Mouse (Mus musculus): ENCODE data around the gene Cd4. TPM values are rescaled to one million over a fixed set of nuclear protein-coding genes. Genes with fewer than 3 reads are reported as not detected.

Cd4 gene
- 0.05 and 0.08 TPM in 2 replicates for polyA plus RNA-seq (2012; rRNA removed)

DNA sequence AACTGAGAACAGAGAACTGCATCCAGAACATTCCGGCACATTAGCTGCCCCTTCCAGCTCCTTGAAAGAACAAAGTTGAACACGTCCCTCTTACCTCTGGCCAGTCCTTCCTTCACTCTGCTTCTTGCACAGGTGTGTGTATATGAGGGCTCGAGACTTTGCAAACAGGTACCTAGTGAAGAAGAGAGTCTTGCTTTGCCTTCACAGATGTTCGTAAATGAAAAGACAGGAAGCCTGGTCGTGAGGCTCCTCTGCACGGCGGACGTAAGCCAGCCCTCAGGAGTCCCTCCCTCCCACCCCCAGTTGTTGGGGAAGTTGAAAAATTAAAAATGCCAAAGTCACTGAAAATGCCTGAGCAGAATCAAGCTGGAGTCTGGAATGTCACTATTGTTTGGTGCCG is at the start of gene Cd4:
TSS of gene Cd4 (minus strand) at position 236 of the 400 bp plus-strand sequence.

GRCm38 (mm10) chr6:124930754-124931524 is 42.9 kb upstream of the Cd4 start, which contains the start of gene Mlf2:
Mlf2 (plus strand) TSS chr6:124931386.

DNA sequence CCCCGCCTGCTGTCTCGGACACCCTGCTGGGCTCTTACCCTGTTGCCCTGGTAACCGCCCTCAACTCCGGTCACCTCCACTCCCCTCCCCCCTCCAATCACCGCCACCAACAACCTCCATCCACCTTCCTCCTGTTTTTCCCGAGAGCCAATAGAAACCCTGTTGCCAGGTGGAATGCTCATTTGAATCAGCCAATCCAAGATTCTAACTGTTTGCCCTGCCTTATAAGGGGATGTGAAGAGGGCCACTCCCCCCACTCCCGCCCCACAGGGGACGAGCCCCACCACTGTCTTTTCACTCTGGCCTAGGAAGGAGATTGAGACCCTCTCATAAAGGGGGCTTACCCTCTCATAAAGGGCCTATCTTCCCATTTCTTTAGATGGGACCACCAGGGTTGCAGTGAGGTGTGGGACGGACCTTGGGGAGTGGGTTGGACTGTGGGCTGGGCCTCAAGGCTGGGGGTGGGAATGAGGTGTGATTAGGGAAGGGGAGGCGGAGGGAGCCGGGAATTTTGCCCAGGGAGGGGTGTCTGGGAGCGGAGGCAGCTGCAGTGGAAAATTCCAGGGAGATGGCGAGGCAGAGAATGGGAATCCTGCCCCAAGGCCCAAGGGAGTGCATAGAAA is 31.8 kb upstream of the Cd4 start, which contains the start of gene Ptms:
TSS of gene Ptms (minus strand) at position 409 of the 623 bp plus-strand sequence.

GRCm38 (mm10) chr6:124911533-124912218 is 23.7 kb upstream of the Cd4 start, which contains the start of gene Lag3:
Lag3 (minus strand) TSS chr6:124911705.

DNA sequence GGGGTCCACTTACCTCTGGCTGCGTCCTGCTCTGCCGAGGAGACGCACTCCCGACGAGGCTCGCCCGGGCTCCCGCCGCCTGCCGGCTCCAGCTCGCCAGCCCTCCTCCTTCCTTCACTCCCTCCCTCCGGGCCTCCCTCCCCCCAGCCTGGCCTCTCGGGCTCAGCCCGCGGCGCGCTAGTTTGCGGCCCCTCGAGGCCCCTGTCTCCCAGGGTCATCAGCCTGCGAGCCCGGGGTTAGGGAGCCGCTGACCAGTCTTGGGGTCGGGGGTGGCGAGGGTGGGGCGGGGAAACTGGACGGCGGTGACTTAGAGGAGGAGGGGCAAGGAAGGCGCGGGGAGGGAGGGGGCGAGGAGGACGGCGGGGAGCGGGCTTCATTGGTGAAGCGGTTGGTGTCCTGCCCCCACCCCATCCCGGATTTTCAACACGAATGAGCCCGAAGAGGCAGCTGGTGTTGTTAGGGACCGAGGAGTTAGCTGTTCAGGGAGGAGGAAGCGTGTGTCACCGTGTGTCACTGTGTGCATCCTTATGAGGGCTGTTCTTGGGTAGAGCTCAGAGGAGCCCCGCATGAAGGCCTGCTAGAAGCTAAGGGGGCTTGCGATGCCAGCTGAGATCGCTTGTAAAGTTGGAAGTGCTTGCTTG is 24.2 kb downstream of the Cd4 start, which contains the start of gene Gpr162:
TSS of gene Gpr162 (minus strand) at position 326 of the 641 bp plus-strand sequence.

DNA sequence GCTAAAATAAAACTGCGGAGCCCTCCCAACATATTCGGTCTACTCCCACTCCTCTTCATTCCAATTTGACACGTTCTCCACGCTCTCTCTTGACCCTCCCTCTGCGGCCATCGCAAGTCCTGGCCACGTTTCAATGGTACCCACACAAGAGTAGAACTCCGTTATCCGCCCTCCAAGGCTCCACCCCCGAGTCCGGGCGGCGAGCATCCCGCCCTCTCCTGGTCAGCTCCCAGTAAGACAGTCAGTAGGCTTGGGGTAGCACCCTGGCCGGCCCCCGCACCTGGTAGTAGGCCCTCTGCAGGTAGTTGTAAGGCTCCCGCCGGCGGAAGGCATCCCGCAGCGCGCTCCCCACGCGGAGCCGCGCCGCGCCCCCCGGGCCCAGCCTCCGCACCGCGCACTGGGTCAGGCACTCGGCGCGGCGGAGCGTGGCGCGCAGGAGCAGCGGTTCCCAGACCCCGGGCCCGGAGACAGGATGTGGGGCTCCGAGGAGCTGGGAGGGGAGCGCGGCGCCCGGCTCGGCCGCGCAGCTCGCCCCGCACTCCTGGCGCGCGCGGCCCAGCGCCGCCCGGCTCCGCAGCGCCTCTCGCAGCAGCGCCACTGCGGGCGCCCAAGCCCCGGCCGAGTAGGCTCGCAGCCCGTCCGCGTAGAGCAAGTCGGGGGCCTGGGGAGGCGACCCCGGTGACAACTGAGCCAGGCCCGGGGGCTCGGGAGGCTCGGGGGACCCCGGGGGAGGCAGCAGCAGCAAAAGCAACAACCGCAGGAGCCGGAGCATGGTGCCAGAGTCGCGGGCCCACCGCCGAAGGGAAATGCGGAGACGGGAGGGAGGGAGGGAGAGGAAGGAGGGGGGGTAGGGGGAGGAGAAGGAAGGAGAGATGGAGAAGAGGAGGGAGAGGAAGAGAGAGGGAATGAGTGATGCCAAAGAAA is 30.8 kb downstream of the Cd4 start, which contains the start of gene P3h3:
TSS of gene P3h3 (minus strand) at position 837 of the 924 bp plus-strand sequence.

GRCm38 (mm10) chr6:124840241-124841167 is 47.5 kb downstream of the Cd4 start, which contains the start of gene Gnb3:
Gnb3 (minus strand) TSS chr6:124840275.

DNA sequence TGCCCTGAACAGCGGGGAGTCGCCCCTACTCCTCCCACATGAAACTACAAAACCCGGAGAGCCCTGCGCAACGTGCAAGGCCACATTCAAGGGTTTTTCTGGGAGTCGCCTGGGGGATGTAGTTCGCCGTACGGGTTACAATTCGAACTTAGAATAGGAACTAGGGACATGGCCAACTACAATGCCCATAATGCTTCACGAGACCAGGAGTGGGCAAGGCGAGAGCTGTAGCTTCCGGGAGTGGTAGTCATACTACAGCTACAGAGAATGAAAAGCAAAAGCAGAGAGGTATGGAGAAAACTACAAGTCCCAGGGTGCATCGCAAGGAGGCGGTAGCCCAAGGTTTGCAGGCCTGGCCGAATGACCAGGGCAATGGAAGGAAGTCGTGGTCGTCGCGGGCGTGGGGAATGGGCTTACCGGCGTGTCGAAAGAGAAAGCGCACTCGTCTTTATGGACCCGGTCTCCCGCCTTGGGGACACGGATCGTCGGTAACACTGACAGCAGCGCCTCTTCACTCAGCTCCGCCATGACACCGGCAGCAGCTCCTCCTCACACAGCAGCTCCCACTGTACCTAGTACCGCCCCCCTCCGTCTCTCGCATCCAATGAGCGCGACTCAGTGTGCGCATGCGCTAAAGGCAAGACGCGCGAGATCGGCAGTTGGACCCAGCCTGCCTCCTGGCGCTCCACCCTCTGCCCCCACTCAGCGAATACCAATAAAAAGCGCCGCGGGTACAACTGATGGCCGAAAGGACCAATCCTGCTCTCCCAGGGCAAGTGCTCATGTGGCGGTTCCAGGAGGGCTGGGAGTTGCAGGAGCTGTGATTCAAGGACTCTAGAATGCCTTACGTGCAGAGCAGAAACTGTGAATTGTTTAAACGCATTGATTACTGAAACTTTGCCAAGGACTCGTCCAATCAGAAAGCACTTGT is 58.9 kb downstream of the Cd4 start, which contains the start of the genes Usp5 and Cdca3:
TSS of gene Usp5 (minus strand) at position 617 of the 931 bp plus-strand sequence.
TSS of gene Cdca3 (plus strand) at position 680 of the 931 bp plus-strand sequence.

Other genes with a start within 250 kb of the Cd4 start
- 57.0 and 65.6 TPM in 2 replicates for gene Lpcat3, start 225.2 kb downstream of the Cd4 start, polyA plus RNA-seq (2012; rRNA removed)
- gene Emg1, start 176.0 kb downstream of the Cd4 start, polyA plus RNA-seq (2012; rRNA removed) = 106 and 121 TPM in 2 replicates
- gene Phb2, start 175.9 kb downstream of the Cd4 start, polyA plus RNA-seq (2012; rRNA removed) = 117 and 139 TPM in 2 replicates
- 16.4 and 20.0 TPM in 2 replicates for gene Ptpn6, start 149.5 kb downstream of the Cd4 start, polyA plus RNA-seq (2012; rRNA removed)
- 40.8 and 45.6 TPM in 2 replicates for gene Grcc10, start 146.8 kb downstream of the Cd4 start, polyA plus RNA-seq (2012; rRNA removed)
- gene Gm45234, start 132.2 kb downstream of the Cd4 start, polyA plus RNA-seq (2012; rRNA removed) = not detected in 2 replicates
- gene Atn1, start 131.7 kb downstream of the Cd4 start, polyA plus RNA-seq (2012; rRNA removed) = 2.4 and 3.2 TPM in 2 replicates
- gene Eno2, start 118.5 kb downstream of the Cd4 start, polyA plus RNA-seq (2012; rRNA removed) = 0.25 and 0.46 TPM in 2 replicates
- 0.06 TPM in 1 of 2 replicates, not detected in the other for gene Lrrc23, start 108.5 kb downstream of the Cd4 start, polyA plus RNA-seq (2012; rRNA removed)
- 4.4 and 5.3 TPM in 2 replicates for gene Spsb2, start 79.6 kb downstream of the Cd4 start, polyA plus RNA-seq (2012; rRNA removed)
- gene Tpi1, start 73.9 kb downstream of the Cd4 start, polyA plus RNA-seq (2012; rRNA removed) = 274 and 318 TPM in 2 replicates
- 26.5 and 29.8 TPM in 2 replicates for gene Usp5, start 58.7 kb downstream of the Cd4 start, polyA plus RNA-seq (2012; rRNA removed)
- gene Cdca3, start 58.7 kb downstream of the Cd4 start, polyA plus RNA-seq (2012; rRNA removed) = 120 and 156 TPM in 2 replicates
- gene Gnb3, start 47.9 kb downstream of the Cd4 start, polyA plus RNA-seq (2012; rRNA removed) = 0.09 TPM in 1 of 2 replicates, not detected in the other
- gene P3h3, start 30.5 kb downstream of the Cd4 start, polyA plus RNA-seq (2012; rRNA removed) = 2.9 and 4.2 TPM in 2 replicates
- gene Gpr162, start 24.2 kb downstream of the Cd4 start, polyA plus RNA-seq (2012; rRNA removed) = 0.03 and 0.08 TPM in 2 replicates
- 0.09 and 0.11 TPM in 2 replicates for gene Lag3, start 23.5 kb upstream of the Cd4 start, polyA plus RNA-seq (2012; rRNA removed)
- gene Ptms, start 31.9 kb upstream of the Cd4 start, polyA plus RNA-seq (2012; rRNA removed) = 107 and 113 TPM in 2 replicates
- gene Mlf2, start 43.2 kb upstream of the Cd4 start, polyA plus RNA-seq (2012; rRNA removed) = 79.5 and 83.4 TPM in 2 replicates
- gene Cops7a, start 77.3 kb upstream of the Cd4 start, polyA plus RNA-seq (2012; rRNA removed) = 48.8 and 56.1 TPM in 2 replicates
- 0.03 TPM in 2 replicates for gene Pianp, start 108.5 kb upstream of the Cd4 start, polyA plus RNA-seq (2012; rRNA removed)
- gene Zfp384, start 120.9 kb upstream of the Cd4 start, polyA plus RNA-seq (2012; rRNA removed) = 18.1 and 21.6 TPM in 2 replicates
- 16.7 and 18.7 TPM in 2 replicates for gene Ing4, start 151.5 kb upstream of the Cd4 start, polyA plus RNA-seq (2012; rRNA removed)
- gene Acrbp, start 161.5 kb upstream of the Cd4 start, polyA plus RNA-seq (2012; rRNA removed) = 2.5 and 3.8 TPM in 2 replicates
- gene Lpar5, start 179.7 kb upstream of the Cd4 start, polyA plus RNA-seq (2012; rRNA removed) = 1.1 and 1.9 TPM in 2 replicates
- gene Chd4, start 207.8 kb upstream of the Cd4 start, polyA plus RNA-seq (2012; rRNA removed) = 24.7 and 28.3 TPM in 2 replicates
- gene Nop2, start 243.7 kb upstream of the Cd4 start, polyA plus RNA-seq (2012; rRNA removed) = 24.5 and 26.9 TPM in 2 replicates